Mouse (Mus musculus) lung, adult 18-20 months (tissue): Measurements from ENCODE around the gene Pabpn1.
A peak's percentile ranks its signal among the peaks of the same experiment; 100 is the strongest.

Source experiments
- DNase-seq, 2 experiments: peaks; one replicate each; pipeline ENCODE4 v3.0.0; 2022; ENCODE audit warnings: mixed read lengths in 2 of 2

Pabpn1 gene

GRCm38 (mm10) chr14:54893651-54894181 lies 1.4 kb downstream of the Pabpn1 start:
- peak; percentile 99 for DNase-seq

- peak; percentile 64 to 70 for DNase-seq
These were observed 2.2 kb downstream of the Pabpn1 start for GRCm38 (mm10) chr14:54894296-54895151.

GRCm38 (mm10) chr14:54897445-54897844 lies 5.1 kb downstream of the Pabpn1 start:
- DNase-seq: no peak

- peak; percentile 70 to 79 for DNase-seq
These were observed 8.1 kb downstream of the Pabpn1 start for GRCm38 (mm10) chr14:54900383-54900782.

GRCm38 (mm10) chr14:54903641-54904040 lies 11.3 kb downstream of the Pabpn1 start:
- no peak for DNase-seq

GRCm38 (mm10) chr14:54908682-54909081 lies 16.4 kb downstream of the Pabpn1 start:
- DNase-seq: no peak

GRCm38 (mm10) chr14:54912109-54912850 lies 20.0 kb downstream of the Pabpn1 start:
- no peak for DNase-seq

- DNase-seq: peak; percentile 67 to 70
These were observed 20.6 kb downstream of the Pabpn1 start, which contains the start of gene Slc22a17 for GRCm38 (mm10) chr14:54912886-54913285. Gene Slc22a17, minus strand, starts transcription at chr14:54913132.

- DNase-seq: no peak
These were observed 21.0 kb downstream of the Pabpn1 start for GRCm38 (mm10) chr14:54913343-54913742.

- DNase-seq: no peak
These were observed 27.9 kb downstream of the Pabpn1 start for GRCm38 (mm10) chr14:54920076-54920685.

GRCm38 (mm10) chr14:54924641-54925348 lies 32.5 kb downstream of the Pabpn1 start:
- DNase-seq: peak; percentile 52 to 53

GRCm38 (mm10) chr14:54925349-54926342 lies 33.3 kb downstream of the Pabpn1 start, which contains the start of gene Efs:
Gene Efs, minus strand, starts transcription at chr14:54926126.
- DNase-seq: peak; percentile 41 to 57

GRCm38 (mm10) chr14:54926401-54927158 lies 34.3 kb downstream of the Pabpn1 start:
- DNase-seq: peak; percentile 21 to 26

GRCm38 (mm10) chr14:54927296-54927695 lies 35.0 kb downstream of the Pabpn1 start:
- no peak for DNase-seq

GRCm38 (mm10) chr14:54929801-54930200 lies 37.5 kb downstream of the Pabpn1 start:
- no peak for DNase-seq

- peak; percentile 33 to 69 for DNase-seq
These were observed 38.1 kb downstream of the Pabpn1 start for GRCm38 (mm10) chr14:54930431-54930830.

GRCm38 (mm10) chr14:54932645-54933150 lies 40.4 kb downstream of the Pabpn1 start, which contains the start of gene Il25:
Gene Il25, plus strand, starts transcription at chr14:54932695.
- no peak for DNase-seq

GRCm38 (mm10) chr14:54935904-54936830 lies 43.9 kb downstream of the Pabpn1 start, which contains the start of gene Cmtm5:
Gene Cmtm5, plus strand, starts transcription at chr14:54936261.
- DNase-seq: no peak

GRCm38 (mm10) chr14:54936831-54937160 lies 44.5 kb downstream of the Pabpn1 start:
- no peak for DNase-seq
